Mouse (Mus musculus) heart, adult 2 months (tissue): Measurements from ENCODE around the gene Fam53b.
A peak's percentile ranks its signal among the peaks of the same experiment; 100 is the strongest.

Source experiments
- CTCF ChIP-seq: fragments of 200-600 bp; IDR thresholded peaks from 2 replicates; pipeline ENCODE4 v1.8.1; 2022; ENCODE audit warnings: antibody characterized with exemption, mild to moderate bottlenecking, moderate library complexity
- POLR2A ChIP-seq: fragments of 200-500 bp; IDR thresholded peaks from 2 replicates; pipeline ENCODE4 v1.6.1; 2011; ENCODE audit warnings: mild to moderate bottlenecking, low read depth, low read length, control low read depth; ENCODE audit not compliant: insufficient read depth

GRCm38 (mm10) chr7:132852173-132852844 is 38.6 kb upstream of the Fam53b start, which contains the start of gene Eef1akmt2:
- TF ChIP-seq POLR2A (peak; percentile 70; the same call in 1 of the 2 replicates), CTCF (peak; percentile 66)
